Mouse (Mus musculus) limb, embryonic 14.5 days (tissue): ENCODE results near the gene B4galt5. TPM values are rescaled to one million over a fixed set of nuclear protein-coding genes. Genes with fewer than 3 reads are reported as not detected.

Source experiments
- ATAC-seq: fragments of 200-750 bp; cut with Nextera tagmentation; 2 replicates; pipeline ENCODE4 v1.8.0; 2017; ENCODE audit warnings: low read depth, moderate number of reproducible peaks, moderate TSS enrichment; ENCODE audit not compliant: low FRiP score
- DNase-seq: peaks from one replicate; pipeline ENCODE4 v3.0.0-alpha.2; 2015; ENCODE audit warnings: low spot score
- H3K27ac ChIP-seq: fragments of 300-500 bp; sonication (generic); replicated peaks from 2 replicates; pipeline ENCODE4 v1.5.1; 2014; ENCODE audit warnings: low read depth, mild to moderate bottlenecking, low read length, moderate library complexity, mixed read lengths
- H3K27me3 ChIP-seq: fragments of 300-500 bp; sonication (generic); 2 replicates; pipeline ENCODE4 v1.6.1; 2014; ENCODE audit warnings: low read length, mixed read lengths; ENCODE audit not compliant: control insufficient read depth, insufficient read depth
- H3K36me3 ChIP-seq: fragments of 300-500 bp; sonication (generic); 2 replicates; pipeline ENCODE4 v1.6.1; 2014; ENCODE audit warnings: mild to moderate bottlenecking, low read length, moderate library complexity, mixed read lengths; ENCODE audit not compliant: control insufficient read depth, insufficient read depth
- H3K4me1 ChIP-seq: fragments of 300-500 bp; sonication (generic); 2 replicates; pipeline ENCODE4 v1.6.1; 2014; ENCODE audit warnings: antibody characterized with exemption, low read length, mixed read lengths; ENCODE audit not compliant: control insufficient read depth, insufficient read depth
- H3K4me2 ChIP-seq: fragments of 300-500 bp; sonication (generic); replicated peaks from 2 replicates; pipeline ENCODE4 v1.6.1; 2014; ENCODE audit warnings: low read depth, mild to moderate bottlenecking, low read length, moderate library complexity; ENCODE audit not compliant: severe bottlenecking
- H3K4me3 ChIP-seq: fragments of 300-500 bp; sonication (generic); replicated peaks from 2 replicates; pipeline ENCODE4 v1.5.1; 2014; ENCODE audit warnings: low read length
- H3K9ac ChIP-seq: fragments of 300-500 bp; sonication (generic); 2 replicates; pipeline ENCODE4 v1.6.1; 2014; ENCODE audit warnings: mild to moderate bottlenecking, low read depth, low read length, moderate library complexity; ENCODE audit not compliant: severe bottlenecking
- H3K9me3 ChIP-seq: fragments of 300-500 bp; sonication (generic); 2 replicates; pipeline ENCODE4 v1.6.1; 2016; ENCODE audit warnings: low read length; ENCODE audit not compliant: control insufficient read depth
- POLR2A ChIP-seq: fragments of 200-500 bp; IDR thresholded peaks from 2 replicates; pipeline ENCODE4 v1.8.0; 2012; ENCODE audit warnings: inconsistent platforms, mild to moderate bottlenecking, moderate library complexity, borderline replicate concordance; ENCODE audit not compliant: insufficient read depth, insufficient read length; ENCODE audit errors: extremely low read depth
- WGBS: fragments of 180-500 bp; shearing (Covaris S2); extraction: QIAGEN DNeasy Blood & Tissue Kit; methylation state at CpG from one replicate; pipeline ENCODE4 v1.1.7; 2014; 5-methylcytosine and 5-hydroxymethylcytosine counted together
- polyA plus RNA-seq, 2 experiments: library from polyadenylated mRNA; depleted of rRNA in 1 of 2; stranded (reverse) in 1 of 2; unstranded in 1 of 2; fragments of >200 nt; fragmentation: Nextera tagmentation in 1 of 2; extraction: Ambion mirVana in 1 of 2; gene quantifications; 2 replicates each; pipeline versions ENCODE4 v1.2.1 to v1.2.3; 2012 to 2014

The B4galt5 gene
- polyA plus RNA-seq, 2 experiments: 23.2 to 23.6 TPM

GRCm38 (mm10) chr2:167294926-167295325 lies 54.1 kb downstream of the B4galt5 start:
- Histone ChIP-seq H3K4me3 (no peak overlapping the region), H3K4me2 (no peak overlapping the region; the same call in 1 of the 2 replicates), H3K9me3 (no peaks in the 10 kb centered on the region), H3K4me1 (no peaks in the 10 kb centered on the region), H3K9ac (0 out of 2 replicates have a peak overlapping the region, but pooled peaks have one; percentile 3), H3K27ac (no peak overlapping the region), H3K27me3 (no peaks in the 10 kb centered on the region), H3K36me3 (peaks cover 5% of the 10 kb centered on the region; the same call in 1 of the 2 replicates)
- no peak for DNase-seq
- ATAC-seq: no peak
- no peak for TF ChIP-seq POLR2A
- 64% methylated on average over 15 of the region's 15 CpGs for WGBS

GRCm38 (mm10) chr2:167294216-167294615 lies 54.8 kb downstream of the B4galt5 start:
- WGBS: 77% methylated on average over 7 of the region's 7 CpGs
- no peak overlapping the region for H3K9ac ChIP-seq
- H3K36me3 ChIP-seq: no peaks in the 10 kb centered on the region
- TF ChIP-seq POLR2A: no peak
- H3K4me1 ChIP-seq: no peaks in the 10 kb centered on the region
- no peak overlapping the region for H3K27ac ChIP-seq
- H3K4me3 ChIP-seq: no peak overlapping the region
- no peaks in the 10 kb centered on the region for H3K27me3 ChIP-seq
- H3K9me3 ChIP-seq: no peaks in the 10 kb centered on the region
- no peak for DNase-seq
- H3K4me2 ChIP-seq: no peak overlapping the region
- no peak for ATAC-seq

GRCm38 (mm10) chr2:167293289-167294085 lies 55.5 kb downstream of the B4galt5 start:
- DNase-seq (no peak), ATAC-seq (no peak)
- H3K4me3 ChIP-seq: no peak overlapping the region
- 66% methylated on average over 13 of the region's 13 CpGs for WGBS
- no peak overlapping the region for H3K9ac ChIP-seq
- no peak overlapping the region for H3K4me2 ChIP-seq
- H3K4me1 ChIP-seq: no peaks in the 10 kb centered on the region
- H3K9me3 ChIP-seq: no peaks in the 10 kb centered on the region
- TF ChIP-seq POLR2A: no peak
- H3K27me3 ChIP-seq: no peaks in the 10 kb centered on the region
- H3K27ac ChIP-seq: no peak overlapping the region
- no peaks in the 10 kb centered on the region for H3K36me3 ChIP-seq

GRCm38 (mm10) chr2:167292854-167293253 lies 56.1 kb downstream of the B4galt5 start:
- 12% methylated on average over 6 of the region's 6 CpGs for WGBS
- DNase-seq (no peak), ATAC-seq (no peak)
- Histone ChIP-seq H3K4me2 (no peak overlapping the region), H3K27me3 (no peaks in the 10 kb centered on the region), H3K4me1 (no peaks in the 10 kb centered on the region), H3K9me3 (no peaks in the 10 kb centered on the region), H3K9ac (no peak overlapping the region), H3K4me3 (no peak overlapping the region), H3K27ac (no peak overlapping the region), H3K36me3 (no peaks in the 10 kb centered on the region)
- TF ChIP-seq POLR2A: no peak

- no peak overlapping the region for H3K27ac ChIP-seq
- ATAC-seq (peak; percentile 77), DNase-seq (no peak)
- H3K36me3 ChIP-seq: no peaks in the 10 kb centered on the region
- no peak overlapping the region for H3K4me2 ChIP-seq
- H3K9me3 ChIP-seq: no peaks in the 10 kb centered on the region
- H3K4me1 ChIP-seq: no peaks in the 10 kb centered on the region
- H3K4me3 ChIP-seq: no peak overlapping the region
- no peaks in the 10 kb centered on the region for H3K27me3 ChIP-seq
- no peak for TF ChIP-seq POLR2A
- 56% methylated on average over 4 of the region's 4 CpGs for WGBS
- H3K9ac ChIP-seq: no peak overlapping the region
Measured at GRCm38 (mm10) chr2:167292151-167292591, 56.8 kb downstream of the B4galt5 start.

- H3K9me3 ChIP-seq: no peaks in the 10 kb centered on the region
- no peaks in the 10 kb centered on the region for H3K4me1 ChIP-seq
- 82% methylated on average over 11 of the region's 11 CpGs for WGBS
- no peak overlapping the region for H3K4me3 ChIP-seq
- H3K27ac ChIP-seq: no peak overlapping the region
- no peak overlapping the region for H3K9ac ChIP-seq
- no peaks in the 10 kb centered on the region for H3K27me3 ChIP-seq
- H3K4me2 ChIP-seq: no peak overlapping the region
- no peak for TF ChIP-seq POLR2A
- ATAC-seq (peak; percentile 37; the same call in 1 of the 2 replicates), DNase-seq (no peak)
- H3K36me3 ChIP-seq: no peaks in the 10 kb centered on the region
Measured at GRCm38 (mm10) chr2:167291656-167292055, 57.3 kb downstream of the B4galt5 start.
